Comparison of ENCODE assay signal across 13 mouse cellular contexts in the genomic region with DNA sequence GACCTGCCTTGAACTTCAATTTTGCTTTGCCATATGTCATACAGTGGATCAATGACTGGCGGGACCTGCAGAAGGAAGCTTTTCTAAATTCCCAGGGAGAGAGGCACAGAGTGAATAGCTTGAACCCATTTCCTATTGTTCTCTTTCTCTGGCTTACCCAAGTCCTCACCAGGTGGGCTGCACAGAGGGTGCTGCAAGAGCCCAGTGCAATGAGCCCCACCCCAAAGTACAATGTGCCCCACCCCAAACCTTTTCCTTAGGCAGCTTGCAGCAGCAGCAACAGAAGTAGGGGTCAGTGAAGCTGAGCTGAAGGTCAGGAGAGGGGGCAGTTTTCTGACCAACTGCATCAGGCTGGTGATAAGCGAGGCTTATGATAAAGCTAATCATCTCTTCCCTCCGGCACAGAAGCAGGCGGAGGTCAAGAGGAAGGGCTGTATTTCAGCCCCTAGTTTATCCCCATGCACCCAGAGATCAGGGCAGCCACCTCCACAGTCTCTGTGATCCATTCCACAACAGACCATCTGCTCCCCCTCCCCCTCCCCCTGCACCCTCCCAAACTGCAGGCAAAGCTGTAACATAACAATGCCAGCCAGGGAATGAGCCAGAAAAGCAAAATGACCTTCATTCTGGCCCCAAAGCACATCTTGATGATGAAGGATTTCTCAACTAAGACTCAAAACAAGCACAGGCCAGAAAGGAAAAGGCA.
DNase-seq lines count a peak whose midpoint lies in the region; ATAC-seq and TF ChIP-seq lines count a peak whose summit lies in the region.
"Had no signal": no experiment of that assay in that cellular context is flagged by ENCODE, and none has a peak within 500 bp of the region (broad histone marks: within the 10 kb centered on the region; RNA-seq: fewer than 3 reads in every experiment).

No protein-coding gene starts in this region.

- 57% methylated on average over 4 of the region's 4 CpGs for WGBS in forebrain, embryonic 10.5 days
- 58% methylated on average over 4 of the region's 4 CpGs for WGBS in forebrain, postnatal 0 days
- 45% methylated on average over 4 of the region's 4 CpGs for WGBS in embryonic facial prominence, embryonic 10.5 days
- WGBS in midbrain, embryonic 15.5 days: 43% methylated on average over 4 of the region's 4 CpGs

- peak overlapping the region; percentile 71 for H3K27ac ChIP-seq in forebrain, embryonic 10.5 days
- H3K27ac ChIP-seq in forebrain, postnatal 0 days (ENCODE audit: low read depth, low read length): no peak overlapping the region
- H3K27ac ChIP-seq in embryonic facial prominence, embryonic 10.5 days (replicated peaks): peak overlapping the region; percentile 49; the same call in 1 of the 2 replicates
- 0 out of 2 replicates have a peak overlapping the region, but pooled peaks have one; percentile 3 for H3K27ac ChIP-seq in midbrain, embryonic 15.5 days
- H3K27ac ChIP-seq: heart, adult 2 months; liver, embryonic 12.5 days; macrophage had no signal

- no peak for TF ChIP-seq CTCF in forebrain, postnatal 0 days (IDR thresholded peaks at IDR 0.05; ENCODE audit: low read depth)

- no peaks in the 10 kb centered on the region for H3K9me3 ChIP-seq in forebrain, embryonic 10.5 days
- no peaks in the 10 kb centered on the region for H3K9me3 ChIP-seq in forebrain, postnatal 0 days (ENCODE audit: low read length)
- no peaks in the 10 kb centered on the region for H3K9me3 ChIP-seq in embryonic facial prominence, embryonic 10.5 days
- no peaks in the 10 kb centered on the region for H3K9me3 ChIP-seq in midbrain, embryonic 15.5 days
- H3K9me3 ChIP-seq: liver, embryonic 12.5 days had no signal

- ATAC-seq in forebrain, postnatal 0 days: no peak
- no peak for ATAC-seq in midbrain, embryonic 15.5 days (replicated peaks)
- ATAC-seq: liver, embryonic 12.5 days had no signal

- no peak overlapping the region for H3K9ac ChIP-seq in forebrain, postnatal 0 days
- H3K9ac ChIP-seq in midbrain, embryonic 15.5 days: no peak overlapping the region
- H3K9ac ChIP-seq: liver, embryonic 12.5 days had no signal

- no peak overlapping the region for H3K4me2 ChIP-seq in forebrain, postnatal 0 days (ENCODE audit: low read depth)
- no peak overlapping the region for H3K4me2 ChIP-seq in midbrain, embryonic 15.5 days
- H3K4me2 ChIP-seq: liver, embryonic 12.5 days had no signal

- peak; percentile 28 for DNase-seq in forebrain, embryonic 10.5 days (ENCODE audit: extremely low spot score, low spot score)
- DNase-seq in forebrain, postnatal 0 days: no peak
- peak; percentile 94 for DNase-seq in ZHBTc4 (ENCODE audit: low read depth, low spot score)
- no peak for DNase-seq in embryonic facial prominence, embryonic 10.5 days (ENCODE audit: low spot score)
- DNase-seq in Muller cell, postnatal 12 days (ENCODE audit: inconsistent ontology term): no peak
- DNase-seq in urinary bladder, adult 2 months (ENCODE audit: low spot score): no peak
- no peak for DNase-seq in spleen, postnatal 36 days (ENCODE audit: low spot score in 2 of 2)
- DNase-seq: heart, adult 2 months; kidney, adult 18-20 months; spleen, adult 18-20 months had no signal

- no peaks in the 10 kb centered on the region for H3K36me3 ChIP-seq in forebrain, embryonic 10.5 days (replicated peaks)
- no peaks in the 10 kb centered on the region for H3K36me3 ChIP-seq in forebrain, postnatal 0 days (ENCODE audit: insufficient read depth)
- H3K36me3 ChIP-seq in embryonic facial prominence, embryonic 10.5 days (replicated peaks): no peaks in the 10 kb centered on the region
- H3K36me3 ChIP-seq in midbrain, embryonic 15.5 days (replicated peaks): no peaks in the 10 kb centered on the region
- H3K36me3 ChIP-seq: liver, embryonic 12.5 days had no signal

- H3K4me3 ChIP-seq in forebrain, embryonic 10.5 days: no peak overlapping the region
- H3K4me3 ChIP-seq in forebrain, postnatal 0 days (ENCODE audit: low read depth, low read length): no peak overlapping the region
- H3K4me3 ChIP-seq in embryonic facial prominence, embryonic 10.5 days: no peak overlapping the region
- no peak overlapping the region for H3K4me3 ChIP-seq in midbrain, embryonic 15.5 days
- H3K4me3 ChIP-seq: heart, adult 2 months; liver, embryonic 12.5 days had no signal

- peaks cover 84% of the 10 kb centered on the region for H3K4me1 ChIP-seq in forebrain, embryonic 10.5 days
- peaks cover 16% of the 10 kb centered on the region; the same call in 1 of the 2 replicates for H3K4me1 ChIP-seq in forebrain, postnatal 0 days (ENCODE audit: insufficient read depth)
- peaks cover 82% of the 10 kb centered on the region for H3K4me1 ChIP-seq in embryonic facial prominence, embryonic 10.5 days
- H3K4me1 ChIP-seq in midbrain, embryonic 15.5 days: peaks cover 35% of the 10 kb centered on the region

- H3K27me3 ChIP-seq in forebrain, embryonic 10.5 days (ENCODE audit: poor library complexity, severe bottlenecking): no peaks in the 10 kb centered on the region
- no peaks in the 10 kb centered on the region for H3K27me3 ChIP-seq in forebrain, postnatal 0 days (ENCODE audit: insufficient read depth, low read length)
- no peaks in the 10 kb centered on the region for H3K27me3 ChIP-seq in embryonic facial prominence, embryonic 10.5 days (replicated peaks; ENCODE audit: low read depth, poor library complexity, severe bottlenecking)
- no peaks in the 10 kb centered on the region for H3K27me3 ChIP-seq in midbrain, embryonic 15.5 days (replicated peaks)
- H3K27me3 ChIP-seq: liver, embryonic 12.5 days had no signal

Comparison
In these comparisons a context has a peak if more than half of its experiments do, and no peak if none do; other contexts are left out.
1. DNase-seq: peak in forebrain, embryonic 10.5 days (single experiment) and ZHBTc4 (single experiment); none in forebrain, postnatal 0 days (single experiment), embryonic facial prominence, embryonic 10.5 days (single experiment), Muller cell, postnatal 12 days (single experiment), urinary bladder, adult 2 months (single experiment) and spleen, postnatal 36 days (0 of 2).